Mouse (Mus musculus) cerebellum, adult 2 months (tissue): ENCODE results near the gene H2-Q10.
"Not testable (repeated sequence)": the region's sequence is repeated elsewhere in the genome, so short reads cannot be mapped to it uniquely, and the experiment has no call there.

Source experiments
- CTCF ChIP-seq: fragments of 200-500 bp; IDR thresholded peaks from 2 replicates; pipeline ENCODE4 v1.5.1; 2011; ENCODE audit warnings: low read depth, mild to moderate bottlenecking, control low read depth, low read length, moderate library complexity, borderline replicate concordance; ENCODE audit not compliant: insufficient read depth
- POLR2A ChIP-seq: fragments of 200-500 bp; IDR thresholded peaks from 2 replicates; pipeline ENCODE4 v1.6.1; 2011; ENCODE audit warnings: low read length, control low read depth, borderline replicate concordance; ENCODE audit not compliant: insufficient read depth

DNA sequence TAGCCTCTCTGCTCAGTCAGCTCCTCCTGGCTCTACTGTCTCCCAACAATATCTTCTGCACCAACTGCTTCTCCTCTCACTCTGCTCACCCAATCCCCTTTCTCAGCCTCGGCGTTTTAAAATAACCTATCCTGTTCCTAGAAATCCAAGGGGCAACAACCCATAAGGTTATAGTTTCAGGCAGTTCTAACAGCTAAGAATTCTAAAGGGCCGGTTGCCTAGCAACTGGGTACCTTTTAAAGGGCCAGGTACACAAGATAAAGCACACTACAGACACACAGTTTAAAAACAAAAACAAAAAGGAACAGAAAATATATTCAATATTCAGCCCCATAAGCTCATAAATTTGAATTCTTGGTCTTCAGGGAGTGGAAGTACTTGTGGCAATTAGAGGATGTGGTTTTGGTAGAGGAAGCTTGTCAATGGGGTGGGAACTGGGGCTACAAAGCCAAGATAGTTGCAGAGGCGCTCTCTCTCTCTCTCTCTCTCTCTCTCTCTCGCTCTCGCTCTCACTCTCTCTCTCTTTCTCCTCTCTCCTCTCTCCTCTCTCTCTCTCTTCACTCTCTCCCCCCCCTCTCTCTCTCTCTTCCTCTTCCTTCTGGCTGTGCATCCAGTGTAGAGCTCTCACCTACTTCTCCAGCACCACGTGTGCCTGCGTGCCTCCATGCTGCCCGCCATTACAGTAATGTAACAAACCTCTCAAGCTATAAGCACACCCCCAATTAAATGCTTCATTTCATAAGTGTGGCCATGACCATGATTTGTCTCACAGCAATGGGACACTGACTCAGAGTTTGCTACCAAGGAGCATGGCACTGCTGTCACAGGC, 9.2 kb upstream of the H2-Q10 start:
- TF ChIP-seq POLR2A, CTCF: not testable (repeated sequence)
